Mouse (Mus musculus) megakaryocyte progenitor cell, adult 5-6 weeks (primary cell): ENCODE measurements around the gene Hoxb8. TPM values are rescaled to one million over a fixed set of nuclear protein-coding genes. Genes with fewer than 3 reads are reported as not detected.

Experiments used
- ATAC-seq: replicated peaks from 2 replicates; pipeline ENCODE4 v1.8.0; 2016; ENCODE audit warnings: mild to moderate bottlenecking, moderate TSS enrichment, inconsistent platforms; ENCODE audit not compliant: poor library complexity
- total RNA-seq, 2 experiments: library from RNA; stranded (forward) in 1 of 2; stranded (reverse) in 1 of 2; fragments of 157-497, 149-512 nt in 1 of 2; fragments of 200-1000 nt in 1 of 2; gene quantifications; 2 replicates each; pipeline versions ENCODE4 v1.2.3 to v1.2.4; 2015 to 2017

Hoxb8 gene
- total RNA-seq (2015) (not detected in 2 replicates), total RNA-seq (2017) (not detected in 2 replicates)

DNA sequence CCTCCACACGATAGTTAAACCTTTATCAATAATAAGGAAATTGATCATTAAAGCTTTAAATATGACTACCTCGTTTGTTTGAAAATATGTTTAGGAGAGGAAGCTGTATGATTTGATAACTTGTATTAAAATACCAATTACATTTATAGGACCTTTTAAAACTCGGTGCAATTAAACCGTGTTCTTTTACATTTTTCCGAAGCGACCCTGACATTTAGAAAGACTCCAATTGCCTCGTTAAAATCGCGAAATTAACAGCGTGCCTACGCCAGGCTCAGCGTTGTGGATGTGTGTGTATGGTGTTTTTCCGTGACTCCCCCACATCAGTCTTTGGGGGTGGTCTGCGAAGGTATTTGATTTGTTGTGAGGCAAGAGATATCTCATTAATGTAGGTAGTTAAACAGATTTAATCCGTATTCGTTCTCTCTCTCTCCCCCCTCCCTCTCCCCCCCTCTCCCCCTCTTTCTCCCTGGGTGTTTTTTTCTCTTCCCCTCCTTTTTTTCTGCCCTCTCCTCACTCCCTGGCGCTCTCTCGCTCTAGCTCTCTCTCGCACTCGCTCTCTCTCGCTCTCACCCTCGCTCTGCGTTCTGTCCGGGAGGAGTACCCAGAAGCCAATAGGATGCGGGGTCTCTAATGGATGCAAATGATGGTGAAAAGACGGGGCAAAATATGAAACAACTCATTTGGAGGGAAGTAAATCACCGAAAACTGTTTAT, at the start of gene Hoxb8:
Gene Hoxb8 (plus strand): TSS at position 51 of the 716 bp plus-strand sequence.
- ATAC-seq = no peak

DNA sequence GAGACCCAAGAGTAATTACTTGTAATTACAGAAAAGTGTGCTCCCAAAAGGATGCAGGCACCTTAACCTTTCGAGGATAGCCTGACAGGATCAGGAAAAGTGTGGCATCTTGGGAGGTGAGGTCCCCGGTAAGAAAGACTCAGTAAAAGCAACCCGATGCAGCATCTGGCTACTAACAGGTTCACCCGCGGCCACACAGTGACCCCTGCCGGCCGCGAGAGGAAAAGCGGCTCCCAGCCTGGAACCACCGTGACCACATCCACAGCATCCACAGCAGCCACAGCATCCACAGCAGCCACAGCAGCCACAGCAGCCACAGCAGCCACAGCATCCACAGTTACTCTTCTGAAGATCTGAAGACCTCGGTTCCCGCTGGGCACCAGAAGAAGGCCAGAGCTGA, 46.8 kb upstream of the Hoxb8 start:
- ATAC-seq = peak; percentile 78

DNA sequence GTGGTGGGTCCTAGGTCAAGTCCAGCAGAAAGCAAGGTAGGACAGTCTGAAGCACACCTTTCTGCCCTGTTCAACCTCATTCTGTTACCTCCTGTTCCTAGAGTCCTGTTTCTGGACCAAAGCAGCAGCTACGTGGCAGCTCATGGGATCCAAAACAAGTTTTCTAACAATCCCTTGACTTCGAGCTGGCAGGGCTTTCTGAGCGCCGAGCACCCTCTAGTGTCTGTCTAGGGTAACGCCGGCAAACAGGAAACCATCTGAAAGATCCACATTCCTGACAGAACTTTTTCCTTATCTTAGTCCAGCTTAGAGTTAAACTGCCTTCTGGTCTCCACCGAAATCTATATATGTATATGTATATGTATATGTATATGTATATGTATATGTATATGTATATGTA, 41.5 kb upstream of the Hoxb8 start:
- peak; percentile 63; the same call in 1 of the 2 replicates for ATAC-seq

DNA sequence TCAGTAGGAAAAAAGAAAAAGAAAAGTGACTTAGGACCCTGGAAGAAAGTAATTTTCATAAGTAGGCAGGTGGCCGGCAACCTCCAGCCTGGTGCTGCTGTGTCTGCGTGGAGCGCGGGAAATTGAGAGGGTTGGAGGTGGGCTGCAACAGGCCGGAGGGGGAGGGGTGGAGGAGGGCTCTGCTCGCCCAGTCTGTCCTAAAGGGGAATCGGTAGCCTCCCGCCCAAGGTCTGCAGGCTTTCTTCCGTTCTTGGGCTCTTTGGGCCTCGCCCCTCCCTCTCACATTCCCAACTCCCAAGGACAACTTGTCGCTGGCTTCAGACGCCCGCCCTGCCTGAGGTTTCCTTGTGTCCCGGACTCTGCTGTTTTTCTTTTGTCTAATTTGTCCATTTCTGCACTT, 30.8 kb upstream of the Hoxb8 start:
- no peak for ATAC-seq

DNA sequence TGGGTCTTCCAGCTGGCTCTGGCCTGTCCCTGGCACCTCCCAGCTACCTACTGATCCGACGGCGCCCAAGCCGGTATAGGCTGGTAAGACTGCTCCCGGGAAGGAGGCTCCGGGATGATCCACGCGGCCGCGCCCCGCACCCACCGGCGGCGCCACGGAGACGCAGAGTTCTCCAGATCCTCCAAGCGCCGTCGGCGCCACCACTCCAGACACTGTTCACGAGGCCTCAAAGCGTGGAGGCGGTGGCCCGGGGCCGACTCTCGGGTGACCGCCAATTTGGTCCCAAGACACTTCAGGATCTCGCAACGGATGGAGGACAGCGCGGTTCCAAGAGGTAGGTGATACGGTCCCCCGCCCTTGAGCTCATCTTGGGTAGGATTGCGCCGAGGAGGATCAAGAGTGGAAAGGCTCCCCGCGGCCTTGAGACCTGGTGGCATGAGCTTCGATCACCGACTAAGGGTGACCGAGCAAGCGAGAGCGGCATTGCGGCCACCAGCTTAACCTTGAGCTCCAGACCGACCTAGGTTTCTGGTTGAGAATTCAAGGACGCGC, 30.1 kb upstream of the Hoxb8 start:
- no peak for ATAC-seq

DNA sequence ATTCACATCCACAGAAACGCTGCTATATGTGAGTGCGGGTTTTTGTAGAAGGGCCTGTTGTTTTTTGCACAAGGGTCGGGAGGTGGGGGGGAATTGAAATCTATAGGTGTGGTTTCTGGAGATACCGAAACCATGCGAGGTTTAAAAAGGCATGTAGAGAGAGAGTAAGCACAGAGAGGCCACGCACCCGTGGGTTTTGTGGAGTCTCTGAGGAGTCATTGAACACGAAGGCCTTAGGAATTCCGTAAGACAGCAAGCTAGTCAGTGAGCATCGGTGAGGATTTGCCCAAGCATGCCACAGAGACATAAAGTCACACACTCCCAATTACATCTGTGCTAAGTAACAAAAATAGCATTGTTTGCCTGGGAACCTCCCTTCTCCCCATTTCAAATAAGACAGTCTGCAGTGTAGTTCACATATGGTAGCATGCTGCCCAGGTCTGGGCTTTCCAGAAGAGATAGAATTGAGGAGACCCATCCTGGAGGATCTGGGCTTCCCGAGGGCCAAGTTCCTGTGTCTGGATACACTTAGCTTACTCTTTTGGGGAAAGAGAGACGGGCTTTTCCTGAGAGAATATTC, 29.1 kb upstream of the Hoxb8 start:
- no peak for ATAC-seq

DNA sequence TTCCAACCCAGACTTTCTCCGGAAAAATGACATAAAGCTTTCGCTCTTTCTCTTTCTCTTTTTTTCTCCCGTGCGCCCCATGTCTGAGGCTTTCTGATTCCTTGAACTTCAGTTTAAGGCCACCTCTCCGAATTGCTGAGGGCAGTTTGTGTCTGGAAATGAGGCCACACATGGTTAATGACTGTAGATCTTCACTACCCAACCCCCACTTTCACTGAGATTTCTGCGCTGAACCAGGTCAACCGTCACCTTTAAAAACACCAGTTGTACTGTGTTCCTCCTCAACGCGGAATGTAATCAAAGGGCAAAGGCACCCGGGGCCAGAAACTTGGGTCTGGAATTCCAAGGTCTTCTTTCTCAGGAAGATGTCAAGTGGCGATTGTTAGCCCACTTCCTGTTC, 27.5 kb upstream of the Hoxb8 start:
- ATAC-seq = no peak

DNA sequence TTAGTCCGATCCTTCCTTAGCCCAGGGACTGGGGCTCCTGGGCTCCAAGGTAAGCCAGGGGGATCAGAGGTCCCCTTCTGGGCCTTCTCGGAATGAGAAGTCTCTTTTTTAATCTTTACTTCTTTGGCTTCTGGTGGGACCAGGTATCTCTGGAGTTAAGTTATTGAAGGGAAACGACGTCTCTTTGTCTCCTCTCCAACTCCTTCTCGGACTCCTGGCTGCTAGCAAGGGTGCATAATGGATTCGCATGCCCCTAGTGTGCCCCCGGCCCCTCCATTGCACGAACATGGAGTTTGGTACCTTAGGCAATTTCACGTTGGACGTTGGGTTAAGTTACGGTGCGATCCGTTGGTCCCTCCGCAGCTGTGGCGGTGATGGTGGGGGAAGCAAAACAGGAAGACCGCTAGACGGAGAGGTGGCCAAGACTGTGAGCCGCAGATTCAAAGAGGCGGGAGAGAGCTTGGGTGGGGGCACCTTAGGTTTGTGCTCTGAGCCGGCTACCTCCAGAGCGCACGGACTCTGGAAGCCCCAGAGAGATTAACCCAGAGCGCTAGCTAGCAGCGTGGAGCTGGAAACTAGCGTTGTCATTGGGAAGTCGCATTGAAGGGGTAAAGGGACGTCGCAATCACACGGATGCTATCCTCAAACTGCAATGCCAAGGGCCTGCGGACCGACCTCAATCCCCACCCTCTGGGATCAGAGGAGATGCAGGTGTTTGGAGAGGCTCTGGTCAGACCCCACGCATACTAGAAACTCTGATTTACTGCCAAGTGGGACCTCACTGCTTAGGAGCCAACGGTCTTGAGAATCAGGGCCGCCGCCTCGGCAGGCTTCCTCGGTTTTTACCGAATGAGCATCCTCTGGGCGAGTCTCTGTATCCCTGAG, 26.4 kb upstream of the Hoxb8 start:
- ATAC-seq = no peak

DNA sequence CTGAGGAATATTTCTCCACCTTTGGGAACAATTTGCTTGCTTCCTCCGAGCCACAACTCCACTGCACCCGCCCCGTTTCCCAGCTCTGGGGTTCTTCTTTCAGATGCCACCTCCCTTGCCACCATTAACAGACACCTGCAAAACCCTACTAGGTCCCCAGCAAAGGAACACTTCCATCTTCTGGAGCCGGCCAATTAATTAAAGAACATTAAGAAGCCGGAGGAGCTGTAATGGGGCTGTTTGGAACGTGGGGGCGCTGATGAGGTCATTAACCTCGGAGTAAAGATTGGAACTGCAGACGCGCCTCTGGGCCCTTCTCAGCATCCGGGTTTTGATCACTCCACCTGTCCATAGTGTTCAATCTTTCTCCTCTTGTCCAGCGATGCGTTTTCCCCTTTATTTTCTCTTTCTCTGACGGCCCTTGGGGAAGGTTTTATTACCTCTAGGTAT, 25.7 kb upstream of the Hoxb8 start:
- no peak for ATAC-seq

DNA sequence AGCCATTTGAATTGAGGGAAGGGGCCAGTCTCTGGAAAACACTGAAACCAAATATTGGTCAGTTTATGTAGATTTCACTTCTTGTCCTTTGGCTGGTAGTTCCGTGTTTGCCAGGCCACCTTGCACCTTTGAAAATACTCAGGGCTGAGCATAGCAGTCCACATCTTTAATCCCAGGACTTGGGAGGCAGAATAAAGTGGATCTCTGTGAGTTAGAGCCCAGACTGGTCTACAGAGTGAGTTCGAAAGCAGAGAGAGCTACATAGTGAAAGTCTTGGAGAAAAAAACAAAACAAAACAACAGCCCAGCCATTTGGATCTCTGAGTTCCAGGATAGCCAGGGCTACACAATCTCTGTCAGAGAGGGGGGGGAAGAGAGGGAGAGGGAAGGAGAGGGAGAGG, 24.6 kb upstream of the Hoxb8 start:
- no peak for ATAC-seq

DNA sequence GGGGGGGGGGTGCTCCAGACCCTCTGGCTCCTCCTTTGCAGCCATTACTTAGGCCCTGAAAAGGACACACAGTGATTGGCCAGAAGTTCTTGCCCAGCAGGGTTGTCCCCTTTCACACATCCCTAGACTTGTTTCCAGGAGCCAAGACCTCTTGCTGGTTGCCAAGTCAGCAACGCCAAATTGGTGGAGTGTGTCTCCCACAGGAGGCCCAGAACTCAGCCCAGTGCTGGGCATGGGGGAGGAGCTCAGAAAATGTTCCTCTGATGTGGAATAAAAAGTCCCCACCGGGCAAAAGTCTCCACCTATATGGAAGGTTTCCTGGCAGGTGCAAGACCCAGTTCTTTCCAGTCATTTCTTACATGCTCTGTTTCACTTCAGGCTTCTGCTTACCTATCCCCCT, 22.7 kb upstream of the Hoxb8 start:
- no peak for ATAC-seq

DNA sequence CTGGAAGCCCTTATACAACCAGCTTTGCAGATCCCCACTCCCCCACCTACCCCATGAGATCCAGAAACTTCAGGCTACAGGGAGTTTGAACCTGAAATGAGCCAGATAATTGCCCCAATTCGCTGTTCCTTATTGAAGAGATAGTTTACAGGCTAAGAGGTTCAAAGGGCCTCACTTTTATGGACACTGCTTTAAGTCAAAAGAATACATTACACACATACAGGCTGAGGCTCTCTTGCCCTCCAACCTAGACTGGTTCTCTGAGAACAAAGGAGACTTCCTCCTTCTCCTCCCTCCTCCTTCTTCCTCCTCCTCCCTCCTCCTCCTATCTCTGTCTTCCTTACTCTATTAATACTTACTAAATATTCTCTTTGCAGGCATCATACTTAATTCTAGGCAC, 22.2 kb upstream of the Hoxb8 start:
- ATAC-seq = no peak

DNA sequence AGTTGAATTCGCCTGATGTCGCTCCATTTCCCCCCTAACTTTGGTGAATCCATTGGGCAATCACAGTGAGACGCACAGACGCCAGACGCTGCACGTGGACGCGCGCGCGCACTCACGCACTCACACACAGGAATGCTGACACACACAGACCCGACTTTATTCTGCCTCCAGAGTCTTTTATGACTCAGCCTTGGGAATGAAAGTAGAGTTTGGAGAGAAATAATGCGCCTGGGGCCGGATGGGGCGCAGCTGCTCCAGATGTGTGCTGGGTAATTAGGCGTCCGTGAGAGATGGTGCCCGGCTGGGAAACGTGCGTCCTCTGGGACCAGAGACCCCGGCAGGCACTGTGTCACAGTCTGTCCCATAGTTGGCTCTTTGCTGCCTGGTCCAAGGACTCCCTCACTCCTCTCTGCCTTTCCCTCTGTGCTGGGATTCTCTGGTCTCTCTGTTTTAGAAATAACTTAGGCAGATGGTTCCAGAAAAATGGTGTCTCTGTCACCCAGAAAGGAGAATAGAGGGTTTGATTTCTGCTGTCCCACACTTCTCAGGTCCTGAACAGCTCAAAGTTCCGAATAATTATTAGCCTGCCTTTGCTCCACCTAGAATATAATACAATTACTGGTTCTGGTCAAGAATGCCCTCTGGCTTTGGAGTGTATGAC, 21.3 kb upstream of the Hoxb8 start:
- no peak for ATAC-seq

DNA sequence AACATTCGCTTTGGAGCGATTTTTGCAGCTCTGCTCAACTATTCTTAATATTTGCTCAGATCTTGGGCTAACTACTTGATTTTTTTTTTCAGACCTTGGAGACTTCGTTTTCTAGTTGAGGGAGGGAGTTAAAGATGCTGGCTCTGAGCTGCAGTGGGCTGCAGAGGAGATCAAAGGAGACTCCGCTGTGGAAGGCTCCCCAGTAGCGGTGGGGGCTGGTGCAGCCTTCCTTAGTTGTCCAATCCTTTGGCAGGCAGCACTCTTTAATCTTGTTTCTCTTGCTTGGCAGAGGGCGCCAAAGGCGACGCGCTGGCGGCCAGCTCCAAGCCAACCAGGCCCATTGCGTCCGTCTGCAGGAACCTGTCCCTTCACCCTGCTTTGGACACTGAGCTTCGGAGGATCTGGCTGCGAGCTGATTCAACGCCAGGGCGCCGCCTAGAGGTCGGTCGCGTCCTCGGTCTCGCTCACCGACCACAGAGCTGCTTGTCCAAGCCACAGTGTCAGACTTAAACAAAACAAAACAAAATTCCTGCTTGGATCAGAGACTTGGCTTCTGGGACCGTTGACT, 20.3 kb upstream of the Hoxb8 start:
- ATAC-seq = peak; percentile 88

DNA sequence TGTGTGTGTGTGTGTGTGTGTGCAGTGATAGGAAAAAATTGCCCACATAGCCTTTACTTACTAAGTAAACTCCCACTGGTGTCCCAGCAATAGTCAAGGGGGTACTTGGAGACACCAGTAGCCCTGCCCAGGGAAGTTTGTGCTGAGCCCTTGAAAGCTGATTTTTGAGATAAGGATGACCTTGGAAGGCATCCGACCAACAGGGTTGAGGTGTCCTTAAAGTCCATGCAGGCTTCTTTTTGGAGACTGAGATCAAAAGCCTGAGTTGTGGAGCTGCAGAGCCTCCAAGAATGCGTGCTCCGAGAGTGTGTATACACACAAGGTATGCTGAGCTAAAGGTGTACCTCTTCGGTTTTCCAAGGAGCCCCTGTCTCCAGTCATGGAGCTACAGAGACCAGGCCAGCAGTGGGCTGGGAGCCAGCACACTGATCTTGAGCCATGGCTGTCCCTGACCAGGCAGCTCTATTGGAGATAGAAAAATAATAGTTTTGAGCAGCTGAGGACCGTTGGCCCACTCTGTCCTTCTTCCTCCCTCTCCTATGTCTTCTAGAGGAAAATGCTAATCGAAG, 19.4 kb upstream of the Hoxb8 start:
- ATAC-seq = no peak

DNA sequence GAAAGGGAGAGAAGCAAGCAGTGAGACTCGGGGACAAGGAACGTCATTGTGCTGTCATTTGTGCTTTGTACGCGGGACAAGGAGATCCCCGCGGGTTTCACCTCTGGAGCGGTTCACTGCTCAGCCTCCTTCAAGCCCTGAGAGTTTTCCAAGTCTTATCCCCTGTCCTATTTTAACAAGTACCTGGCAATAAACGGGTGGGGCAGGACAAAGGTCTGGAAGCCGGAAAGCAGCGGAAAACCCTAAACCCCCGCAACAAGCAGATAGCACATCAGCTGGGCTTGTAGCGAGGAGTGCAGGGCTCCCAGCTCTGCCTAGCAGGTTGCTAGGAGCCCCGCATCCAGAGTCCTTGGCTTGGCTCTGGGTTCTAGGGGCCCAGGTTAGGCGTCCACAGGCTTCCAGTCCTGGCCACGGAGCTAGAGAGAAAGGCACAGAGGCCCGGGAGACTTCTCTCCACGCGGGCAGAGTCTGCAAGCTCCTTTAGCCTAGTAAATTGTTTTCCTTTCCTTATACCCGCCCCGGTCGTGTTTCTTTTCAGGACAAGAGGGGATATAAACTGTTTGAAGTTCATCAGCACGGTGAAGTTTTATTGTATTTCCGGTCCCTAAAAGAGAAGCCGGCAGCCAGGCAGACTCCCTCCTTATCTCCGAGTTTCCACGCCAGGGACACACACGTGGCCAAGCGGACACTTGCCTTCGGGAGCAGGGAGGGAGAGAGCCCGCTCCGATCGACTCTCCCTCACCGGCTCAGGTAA, 17.9 kb upstream of the Hoxb8 start:
- no peak for ATAC-seq

DNA sequence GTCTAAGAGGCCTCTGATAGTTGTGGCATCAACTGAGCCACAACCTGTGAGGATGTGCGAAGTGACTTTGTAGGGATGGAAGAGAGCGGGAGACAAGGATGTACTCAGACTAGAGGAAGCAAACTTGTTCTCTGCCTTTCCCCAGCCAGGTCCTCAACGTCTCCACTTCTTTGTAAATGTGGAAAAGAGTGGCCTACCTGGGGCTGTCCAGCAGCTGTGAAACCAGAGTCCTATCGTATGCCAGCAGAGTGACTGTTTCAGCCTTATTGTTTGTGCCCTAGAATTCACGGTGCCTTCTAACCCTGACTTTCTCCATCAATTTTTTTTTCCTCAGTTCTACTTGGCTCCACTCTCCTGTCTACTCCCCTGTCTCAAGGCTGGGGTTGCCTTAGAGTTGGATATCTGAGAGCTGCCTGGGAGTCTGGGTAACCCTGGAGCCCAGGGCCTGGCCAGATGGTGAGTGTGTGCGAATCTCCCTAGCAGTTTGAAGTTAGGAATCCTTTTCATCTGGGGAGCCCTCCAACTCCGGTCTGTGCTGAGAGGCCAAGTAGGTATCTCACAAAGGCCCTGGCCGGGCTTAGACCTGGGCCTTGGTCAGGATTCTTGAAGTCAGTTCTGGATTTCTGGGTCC, 17.2 kb upstream of the Hoxb8 start:
- no peak for ATAC-seq

DNA sequence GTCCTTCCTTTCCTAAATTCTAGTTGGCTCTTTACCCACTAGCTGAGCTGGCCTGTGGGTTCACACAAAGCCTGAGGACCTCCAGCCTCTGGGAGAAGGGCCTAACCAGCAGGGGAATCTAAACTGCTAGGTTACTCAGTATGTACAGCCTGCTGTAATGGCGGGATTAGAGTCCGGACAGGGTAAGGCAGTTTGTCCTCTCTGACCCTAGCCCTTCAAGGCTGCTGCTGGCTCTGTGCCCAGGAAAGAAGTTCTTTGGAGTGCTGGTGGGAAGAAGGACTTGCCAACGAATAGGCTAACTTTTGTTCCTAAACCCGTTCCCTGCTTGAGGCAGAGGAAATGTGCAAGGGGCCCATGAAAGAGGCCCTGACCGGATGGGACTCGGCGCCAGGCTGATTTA, 15.8 kb upstream of the Hoxb8 start:
- no peak for ATAC-seq
